Mouse (Mus musculus) MEL (cell line): Measurements from ENCODE around the gene Ntng1.

Experiments used
- CTCF ChIP-seq, 3 experiments: IDR thresholded peaks in 2 of 3; conservative IDR thresholded peaks in 1 of 3; 2 replicates each; pipeline ENCODE4 v1.5.1; 2011 to 2012; ENCODE audit warnings: low read length in 3 of 3, low read depth in 2 of 3, mild to moderate bottlenecking in 2 of 3, improper control_type of control experiment in 1 of 3, inconsistent platforms in 1 of 3, mixed read lengths in 1 of 3, moderate library complexity in 1 of 3; ENCODE audit not compliant: control insufficient read depth in 1 of 3, insufficient read depth in 1 of 3, poor library complexity in 1 of 3, severe bottlenecking in 1 of 3
- GATA1 ChIP-seq: IDR thresholded peaks from 2 replicates; pipeline ENCODE4 v1.6.1; 2011; ENCODE audit warnings: low read depth, low read length, improper control_type of control experiment
- RAD21 ChIP-seq: IDR thresholded peaks from 2 replicates; pipeline ENCODE4 v1.6.1; 2011; ENCODE audit warnings: mild to moderate bottlenecking, low read depth, low read length, improper control_type of control experiment
- TCF12 ChIP-seq: IDR thresholded peaks from 2 replicates; pipeline ENCODE4 v1.6.1; 2014; ENCODE audit warnings: low read depth, mild to moderate bottlenecking, inconsistent platforms, low read length, improper control_type of control experiment, moderate library complexity

- TF ChIP-seq RAD21, result no peak
- no peak for TF ChIP-seq TCF12
- TF ChIP-seq GATA1, result no peak
- TF ChIP-seq CTCF (IDR thresholded peaks at IDR 0.05 in 2 of 3, conservative IDR thresholded peaks at IDR 0.05 in 1 of 3; ENCODE audit: control insufficient read depth in 1 of 3, insufficient read depth in 1 of 3, low read depth in 2 of 3, low read length in 3 of 3, poor library complexity in 1 of 3, severe bottlenecking in 1 of 3), result no peak
Measured at GRCm38 (mm10) chr3:109971465-109971864, 172.3 kb downstream of the Ntng1 start.
